Mouse (Mus musculus): ENCODE measurements around the gene Col9a3.

DNA sequence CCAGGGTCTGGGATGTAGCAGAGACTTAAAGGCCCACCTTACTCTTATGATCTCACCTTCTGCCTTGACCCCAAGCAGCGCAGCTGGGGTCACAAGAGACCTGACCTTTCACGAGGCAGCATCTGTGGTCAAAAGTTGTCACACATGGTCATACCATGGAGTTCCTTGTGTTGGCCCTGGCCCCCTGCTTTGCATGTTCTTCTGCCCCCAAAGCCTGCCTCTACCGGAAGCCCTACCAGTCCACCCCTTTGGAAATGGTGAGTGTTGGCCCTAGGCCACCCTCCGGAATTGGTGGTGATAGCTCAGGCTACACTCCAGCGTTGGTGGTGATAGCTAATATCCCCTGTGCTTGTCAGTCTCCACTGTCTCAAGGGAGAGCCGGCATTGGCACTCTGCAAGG is 34.3 kb upstream of the Col9a3 start:
- TF ChIP-seq CTCF (IDR thresholded peaks at IDR 0.05; ENCODE audit: borderline replicate concordance, insufficient read depth, low read depth, low read length) (no peak), POLR2A (IDR thresholded peaks at IDR 0.05; ENCODE audit: borderline replicate concordance, insufficient read depth, low read length) (no peak)

Data from cerebellum, adult 2 months (tissue).